Comparison of ENCODE assay signal across 27 mouse cellular contexts in the genomic region with DNA sequence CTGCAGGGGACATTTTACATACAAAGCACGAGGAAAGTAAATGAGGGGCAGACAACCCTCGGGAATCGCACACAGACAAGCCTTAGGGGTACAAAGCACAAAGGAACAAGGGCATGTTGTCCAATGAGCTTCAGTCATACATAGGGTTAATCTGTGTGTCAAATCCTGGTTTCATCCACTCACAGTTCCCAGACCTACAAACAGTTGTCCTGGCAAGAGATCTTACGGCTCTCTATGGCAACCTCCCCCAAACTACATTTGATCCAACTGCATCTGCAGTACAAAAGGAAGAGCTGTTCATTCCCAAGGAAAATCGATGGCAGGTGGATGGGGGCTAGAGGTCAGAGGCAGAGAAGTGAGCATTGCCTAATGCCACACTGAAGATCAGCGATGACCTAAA.
DNase-seq lines count a peak whose midpoint lies in the region; ATAC-seq and TF ChIP-seq lines count a peak whose summit lies in the region.
"Had no signal": no experiment of that assay in that cellular context is flagged by ENCODE, and none has a peak within 500 bp of the region (broad histone marks: within the 10 kb centered on the region; RNA-seq: fewer than 3 reads in every experiment).

No protein-coding gene starts in this region.

- H3K4me1 ChIP-seq in hindbrain, embryonic 12.5 days = peaks cover 16% of the 10 kb centered on the region
- peaks cover 15% of the 10 kb centered on the region for H3K4me1 ChIP-seq in hindbrain, embryonic 14.5 days (replicated peaks; ENCODE audit: control insufficient read depth, insufficient read depth, low read length)
- H3K4me1 ChIP-seq in neural tube, embryonic 11.5 days (ENCODE audit: control insufficient read depth, insufficient read depth, low read length) = no peaks in the 10 kb centered on the region
- H3K4me1 ChIP-seq in neural tube, embryonic 15.5 days = peaks cover 10% of the 10 kb centered on the region; the same call in 1 of the 2 replicates
- H3K4me1 ChIP-seq in hindbrain, postnatal 0 days (ENCODE audit: insufficient read depth, low read length) = peaks cover 16% of the 10 kb centered on the region; the same call in 1 of the 2 replicates
- H3K4me1 ChIP-seq: heart, embryonic 10.5 days; heart, embryonic 15.5 days; limb, embryonic 12.5 days; liver, embryonic 15.5 days had no signal

- no peak for DNase-seq in hindbrain, embryonic 14.5 days (ENCODE audit: low spot score)
- peak; percentile 17 for DNase-seq in neural tube, embryonic 11.5 days (ENCODE audit: low spot score)
- DNase-seq in hindbrain, postnatal 0 days (ENCODE audit: low spot score) = peak; percentile 12
- no peak for DNase-seq in kidney, postnatal 14 days
- no peak for DNase-seq in urinary bladder, postnatal 25 days (ENCODE audit: low spot score)
- DNase-seq: adrenal gland, adult 2 months; B cell, adult 2 months; cerebellum, adult 8-10 months; cerebellum, postnatal 25 days; gastrocnemius, postnatal 25 days; heart, adult 11 months; kidney, adult 9 months; kidney, postnatal 10 days; lung, embryonic 14.5 days; lung, postnatal 14 days; right cerebral cortex, adult 18-20 months; spleen, adult 18-20 months; thymus, postnatal 14 days had no signal

- no peaks in the 10 kb centered on the region for H3K9me3 ChIP-seq in hindbrain, embryonic 12.5 days (replicated peaks)
- H3K9me3 ChIP-seq in hindbrain, embryonic 14.5 days (ENCODE audit: control insufficient read depth, low read length) = no peaks in the 10 kb centered on the region
- no peaks in the 10 kb centered on the region for H3K9me3 ChIP-seq in neural tube, embryonic 11.5 days (ENCODE audit: control insufficient read depth, low read length)
- H3K9me3 ChIP-seq in neural tube, embryonic 15.5 days (replicated peaks) = no peaks in the 10 kb centered on the region
- H3K9me3 ChIP-seq in hindbrain, postnatal 0 days (ENCODE audit: low read length) = no peaks in the 10 kb centered on the region
- H3K9me3 ChIP-seq: heart, embryonic 10.5 days; heart, embryonic 15.5 days; limb, embryonic 12.5 days; liver, embryonic 15.5 days had no signal

- H3K27me3 ChIP-seq in hindbrain, embryonic 12.5 days = no peaks in the 10 kb centered on the region
- H3K27me3 ChIP-seq in hindbrain, embryonic 14.5 days (ENCODE audit: control insufficient read depth, insufficient read depth, low read length) = no peaks in the 10 kb centered on the region
- no peaks in the 10 kb centered on the region for H3K27me3 ChIP-seq in neural tube, embryonic 11.5 days (ENCODE audit: control insufficient read depth, insufficient read depth, low read length)
- no peaks in the 10 kb centered on the region for H3K27me3 ChIP-seq in neural tube, embryonic 15.5 days (replicated peaks)
- no peaks in the 10 kb centered on the region for H3K27me3 ChIP-seq in hindbrain, postnatal 0 days (ENCODE audit: insufficient read depth, low read length)
- H3K27me3 ChIP-seq: heart, embryonic 15.5 days; limb, embryonic 12.5 days; liver, embryonic 15.5 days had no signal

- 52% methylated on average over 6 of the region's 6 CpGs for WGBS in hindbrain, embryonic 12.5 days
- 39% methylated on average over 6 of the region's 6 CpGs for WGBS in hindbrain, embryonic 14.5 days
- WGBS in neural tube, embryonic 11.5 days = 67% methylated on average over 6 of the region's 6 CpGs
- WGBS in neural tube, embryonic 15.5 days = 39% methylated on average over 6 of the region's 6 CpGs
- WGBS in hindbrain, postnatal 0 days = 38% methylated on average over 6 of the region's 6 CpGs

- TF ChIP-seq CTCF in hindbrain, postnatal 0 days (IDR thresholded peaks at IDR 0.05; ENCODE audit: low read depth) = no peak

- H3K9ac ChIP-seq in hindbrain, embryonic 12.5 days = no peak overlapping the region
- no peak overlapping the region for H3K9ac ChIP-seq in hindbrain, embryonic 14.5 days
- H3K9ac ChIP-seq in neural tube, embryonic 11.5 days (ENCODE audit: low read length) = no peak overlapping the region
- no peak overlapping the region for H3K9ac ChIP-seq in neural tube, embryonic 15.5 days (replicated peaks)
- H3K9ac ChIP-seq in hindbrain, postnatal 0 days (replicated peaks; ENCODE audit: low read length) = no peak overlapping the region
- H3K9ac ChIP-seq: heart, embryonic 15.5 days; limb, embryonic 12.5 days; liver, embryonic 15.5 days; lung, embryonic 14.5 days had no signal

- H3K27ac ChIP-seq in hindbrain, embryonic 12.5 days = no peak overlapping the region
- no peak overlapping the region for H3K27ac ChIP-seq in hindbrain, embryonic 14.5 days
- H3K27ac ChIP-seq in neural tube, embryonic 11.5 days (ENCODE audit: low read depth, low read length) = no peak overlapping the region
- no peak overlapping the region for H3K27ac ChIP-seq in neural tube, embryonic 15.5 days (replicated peaks)
- no peak overlapping the region for H3K27ac ChIP-seq in hindbrain, postnatal 0 days
- H3K27ac ChIP-seq: heart, embryonic 10.5 days; heart, embryonic 15.5 days; left cerebral cortex, adult 2 months; liver, embryonic 15.5 days had no signal

- no peak overlapping the region for H3K4me3 ChIP-seq in hindbrain, embryonic 12.5 days
- no peak overlapping the region for H3K4me3 ChIP-seq in hindbrain, embryonic 14.5 days (replicated peaks; ENCODE audit: low read length)
- no peak overlapping the region for H3K4me3 ChIP-seq in neural tube, embryonic 11.5 days (ENCODE audit: low read depth, low read length)
- H3K4me3 ChIP-seq in neural tube, embryonic 15.5 days (replicated peaks) = no peak overlapping the region
- H3K4me3 ChIP-seq in hindbrain, postnatal 0 days (ENCODE audit: low read length) = no peak overlapping the region
- H3K4me3 ChIP-seq: heart, embryonic 10.5 days; heart, embryonic 15.5 days; left cerebral cortex, adult 2 months; limb, embryonic 12.5 days; liver, embryonic 15.5 days; myocyte had no signal

- 0 out of 2 replicates have a peak, but pooled peaks have one; percentile 8 for ATAC-seq in hindbrain, embryonic 12.5 days (ENCODE audit: low FRiP score)
- no peak for ATAC-seq in hindbrain, embryonic 14.5 days (ENCODE audit: low FRiP score)
- ATAC-seq in neural tube, embryonic 11.5 days (ENCODE audit: insufficient read depth, low FRiP score, low TSS enrichment) = no peak
- no peak for ATAC-seq in neural tube, embryonic 15.5 days (ENCODE audit: low FRiP score)
- peak; percentile 48 for ATAC-seq in hindbrain, postnatal 0 days
- ATAC-seq: intestine, embryonic 16.5 days had no signal

- no peaks in the 10 kb centered on the region for H3K36me3 ChIP-seq in hindbrain, embryonic 12.5 days
- no peaks in the 10 kb centered on the region for H3K36me3 ChIP-seq in hindbrain, embryonic 14.5 days (replicated peaks; ENCODE audit: control insufficient read depth, insufficient read depth)
- H3K36me3 ChIP-seq in neural tube, embryonic 11.5 days (ENCODE audit: control insufficient read depth, insufficient read depth, low read length) = no peaks in the 10 kb centered on the region
- no peaks in the 10 kb centered on the region for H3K36me3 ChIP-seq in neural tube, embryonic 15.5 days
- H3K36me3 ChIP-seq in hindbrain, postnatal 0 days (ENCODE audit: insufficient read depth, low read length) = no peaks in the 10 kb centered on the region
- H3K36me3 ChIP-seq: heart, embryonic 10.5 days; heart, embryonic 15.5 days; limb, embryonic 12.5 days; liver, embryonic 15.5 days had no signal

- H3K4me2 ChIP-seq in hindbrain, embryonic 12.5 days (replicated peaks) = no peak overlapping the region
- H3K4me2 ChIP-seq in hindbrain, embryonic 14.5 days (replicated peaks) = no peak overlapping the region
- H3K4me2 ChIP-seq in neural tube, embryonic 11.5 days (ENCODE audit: low read depth) = no peak overlapping the region
- H3K4me2 ChIP-seq in neural tube, embryonic 15.5 days = no peak overlapping the region
- H3K4me2 ChIP-seq in hindbrain, postnatal 0 days (ENCODE audit: low read depth, low read length) = no peak overlapping the region
- H3K4me2 ChIP-seq: heart, embryonic 15.5 days; limb, embryonic 12.5 days; liver, embryonic 15.5 days; lung, embryonic 14.5 days had no signal

Comparison
In these comparisons a context has a peak if more than half of its experiments do, and no peak if none do; other contexts are left out.
1. ATAC-seq: peak in hindbrain, embryonic 12.5 days (single experiment) and hindbrain, postnatal 0 days (single experiment); none in hindbrain, embryonic 14.5 days (single experiment), neural tube, embryonic 11.5 days (single experiment) and neural tube, embryonic 15.5 days (single experiment).
2. DNase-seq: peak in neural tube, embryonic 11.5 days (single experiment) and hindbrain, postnatal 0 days (single experiment); none in hindbrain, embryonic 14.5 days (single experiment), kidney, postnatal 14 days (single experiment) and urinary bladder, postnatal 25 days (single experiment).